Mouse (Mus musculus) frontal cortex, adult 2 months (tissue): ENCODE data around the gene Zfp442. TPM values are rescaled to one million over a fixed set of nuclear protein-coding genes. Genes with fewer than 3 reads are reported as not detected.
"Not testable (repeated sequence)": the region's sequence is repeated elsewhere in the genome, so short reads cannot be mapped to it uniquely, and the experiment has no call there.

Source experiments
- DNase-seq, 2 experiments: peaks; one replicate each; pipeline ENCODE4 v3.0.0; 2022; ENCODE audit warnings: low spot score in 1 of 2; ENCODE audit errors: extremely low spot score in 1 of 2
- polyA plus RNA-seq: library from polyadenylated mRNA; depleted of rRNA; stranded (reverse); fragments of >200 nt; gene quantifications from 2 replicates; pipeline ENCODE4 v1.2.3, GENCODE M21; 2012; rRNA removed

Gene Zfp442
- 1.3 and 1.7 TPM in 2 replicates for polyA plus RNA-seq

DNA sequence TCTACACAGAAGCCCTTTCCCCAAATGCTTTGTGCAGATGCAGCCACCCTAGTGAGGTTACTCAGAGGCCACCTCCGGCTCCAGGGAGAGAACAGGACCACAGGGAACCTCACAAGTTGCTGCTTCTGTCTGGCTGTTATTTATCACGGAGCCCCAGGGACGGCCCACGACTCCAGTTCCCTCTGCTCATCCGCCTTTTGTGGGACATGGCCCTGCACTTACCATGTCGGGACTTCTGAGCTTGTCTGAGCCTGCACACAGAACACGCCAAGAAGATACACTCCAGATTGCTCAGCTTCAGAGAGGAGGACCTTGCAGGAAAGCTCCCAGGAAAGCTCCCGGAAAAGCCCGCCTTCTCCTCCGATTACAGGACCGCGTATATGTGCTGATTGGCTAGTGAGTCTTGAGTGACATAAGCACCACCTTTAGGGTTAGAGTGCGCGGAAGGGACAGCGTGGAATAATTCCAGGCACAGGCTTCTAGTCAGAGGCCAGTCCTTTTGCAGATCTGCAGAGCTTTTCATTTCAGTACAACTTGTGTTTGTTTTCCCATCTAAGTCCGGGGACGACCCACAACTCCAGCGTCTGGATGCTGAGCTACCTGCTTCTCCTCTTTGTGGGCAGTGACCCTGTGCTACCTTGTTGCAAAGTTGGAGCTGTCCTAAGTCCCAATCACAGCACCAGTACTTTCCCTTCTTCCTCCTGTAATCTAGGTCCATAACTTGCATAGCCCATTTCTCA, at the start of gene Zfp442:
TSS of gene Zfp442 (minus strand) at position 307 of the 740 bp plus-strand sequence.
- peak; percentile 64 to 80 for DNase-seq

DNA sequence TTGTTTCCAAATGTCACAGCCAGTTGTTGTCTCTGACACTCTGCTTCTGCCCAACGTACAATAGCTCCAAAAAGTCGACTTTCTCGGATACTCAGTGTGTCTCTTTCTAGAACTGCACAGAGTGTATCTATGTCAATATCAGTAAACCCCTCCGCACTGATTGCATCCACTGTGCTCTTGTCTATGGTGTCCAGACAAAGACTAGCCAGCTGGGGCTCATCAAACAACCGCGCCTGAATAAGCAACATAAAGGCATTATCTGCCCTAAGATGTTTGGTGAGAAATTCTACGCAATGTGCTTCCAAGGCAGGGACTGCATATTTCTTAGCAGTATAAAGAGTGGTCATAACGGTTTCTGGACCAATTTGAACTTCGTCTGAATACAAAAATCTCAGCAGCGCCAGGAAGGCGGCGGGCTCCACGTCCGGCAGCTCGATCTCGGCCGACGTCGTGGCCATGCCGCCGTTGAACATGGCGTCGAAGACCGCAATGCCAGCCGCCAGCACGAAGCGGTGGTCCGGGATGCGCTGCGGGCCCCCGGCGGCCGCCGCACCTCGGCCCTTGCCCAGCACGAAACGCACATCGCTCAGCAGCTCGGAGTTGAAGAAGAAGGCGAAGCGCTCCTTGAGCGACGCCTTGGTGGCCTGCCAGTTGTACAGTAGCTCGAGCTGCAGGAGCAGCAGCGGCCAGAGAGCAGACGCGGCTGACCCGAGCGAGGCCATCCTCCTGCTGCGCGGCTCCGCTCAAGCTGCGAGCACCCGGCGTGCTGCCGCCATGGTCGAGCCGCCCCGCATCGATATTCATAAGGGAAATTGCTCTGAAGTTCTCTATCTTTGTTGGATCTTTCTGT, 49.1 kb upstream of the Zfp442 start:
- not testable (repeated sequence) for DNase-seq

DNA sequence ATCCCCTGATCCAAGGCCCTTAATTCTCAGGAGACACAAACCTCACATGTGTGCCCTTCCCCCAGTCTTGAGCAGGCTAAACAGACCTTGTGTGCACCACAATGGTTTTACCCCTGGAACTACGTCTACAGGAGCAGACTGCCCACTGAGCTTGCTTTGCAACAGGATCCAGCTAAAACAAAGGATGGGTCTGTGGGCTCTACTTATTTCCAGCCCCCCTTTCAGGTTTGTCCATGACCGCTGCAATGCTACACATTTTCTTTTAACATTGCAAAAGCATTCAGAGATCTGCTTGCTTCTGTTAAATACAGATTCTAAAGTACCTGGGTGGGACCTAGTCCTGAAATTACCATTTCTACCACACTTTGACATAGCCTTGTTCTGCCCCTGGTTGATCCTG, 41.7 kb upstream of the Zfp442 start:
- DNase-seq: no peak

DNA sequence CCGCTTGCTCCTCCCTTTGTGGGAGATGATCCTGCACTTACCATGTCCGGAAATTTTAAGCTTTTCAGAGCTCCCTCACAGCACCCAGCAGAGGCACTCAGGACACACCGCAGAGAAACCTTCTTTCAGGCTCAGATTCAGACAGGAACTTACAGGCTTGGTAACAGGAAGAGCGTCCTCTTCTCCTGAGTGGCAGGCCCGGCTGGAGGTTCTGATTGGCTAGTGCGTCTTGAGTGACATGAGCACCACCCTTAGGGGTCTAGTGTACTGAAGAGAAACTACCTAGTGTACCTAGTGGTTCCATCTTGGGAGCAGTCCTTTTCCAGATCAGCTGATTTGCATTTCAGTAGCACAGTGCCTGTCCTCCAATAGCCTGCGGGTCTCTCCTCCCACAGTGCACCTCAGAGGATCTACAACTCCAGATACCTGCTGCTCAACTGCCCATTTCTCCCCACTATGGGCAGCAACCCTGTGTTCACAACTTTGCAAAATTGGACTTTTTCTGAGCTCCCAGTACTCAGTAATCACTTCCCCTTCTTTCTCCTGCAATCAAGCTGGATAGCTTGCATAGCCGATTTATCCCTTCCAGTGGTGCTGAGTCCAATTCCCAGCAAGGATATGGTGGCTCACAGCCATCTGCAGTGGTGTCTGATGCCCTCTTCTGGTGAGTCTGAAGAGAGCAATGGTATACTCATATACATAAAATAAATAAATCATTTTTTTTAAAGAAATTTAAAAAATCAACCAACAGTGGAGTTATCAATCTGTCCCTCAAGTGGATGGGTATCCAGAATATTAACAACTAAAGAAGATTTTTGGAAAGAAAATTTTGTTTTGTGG, 33.9 kb upstream of the Zfp442 start, which contains the start of gene Zfp345:
TSS of gene Zfp345 (minus strand) at position 153 of the 840 bp plus-strand sequence.
- not testable (repeated sequence) for DNase-seq

DNA sequence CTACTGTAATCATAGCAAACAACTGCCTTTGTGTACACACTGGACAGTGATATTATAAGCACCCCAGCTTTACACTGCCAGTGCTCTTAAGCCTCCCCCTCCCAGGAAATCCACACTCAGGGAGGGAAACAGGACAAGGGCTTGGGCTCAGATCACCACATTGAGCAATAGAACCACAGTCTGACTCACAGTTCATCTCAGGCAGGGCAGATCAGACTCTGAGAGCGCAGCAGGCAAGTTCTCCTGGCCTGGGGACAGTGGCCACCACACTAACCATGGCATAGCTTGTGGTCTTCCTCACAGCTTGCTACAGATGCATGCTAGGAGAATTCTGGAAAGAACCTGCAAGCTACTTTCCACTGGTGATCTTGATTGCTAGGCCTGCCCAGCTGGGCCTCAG, 12.2 kb downstream of the Zfp442 start:
- DNase-seq: not testable (repeated sequence)

DNA sequence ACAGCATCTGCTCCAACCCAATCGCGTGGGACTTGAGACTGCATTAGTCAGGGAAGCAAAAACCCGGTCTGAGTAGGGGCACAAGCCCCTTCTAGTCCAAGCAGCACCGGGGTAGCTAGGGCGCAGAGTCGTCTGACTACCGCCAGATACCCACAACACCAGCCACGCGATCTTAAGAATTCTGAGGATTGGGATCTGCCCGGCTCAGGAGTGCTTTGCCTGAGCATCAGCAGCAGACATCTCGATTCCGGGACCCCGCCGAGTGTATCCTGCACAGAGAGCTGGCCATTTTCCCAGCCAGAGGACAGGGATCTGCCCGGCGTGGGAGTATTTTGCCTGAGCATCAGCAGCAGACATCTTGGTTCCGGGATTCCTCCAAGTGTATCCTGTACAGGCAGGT, 39.1 kb downstream of the Zfp442 start:
- not testable (repeated sequence) for DNase-seq

DNA sequence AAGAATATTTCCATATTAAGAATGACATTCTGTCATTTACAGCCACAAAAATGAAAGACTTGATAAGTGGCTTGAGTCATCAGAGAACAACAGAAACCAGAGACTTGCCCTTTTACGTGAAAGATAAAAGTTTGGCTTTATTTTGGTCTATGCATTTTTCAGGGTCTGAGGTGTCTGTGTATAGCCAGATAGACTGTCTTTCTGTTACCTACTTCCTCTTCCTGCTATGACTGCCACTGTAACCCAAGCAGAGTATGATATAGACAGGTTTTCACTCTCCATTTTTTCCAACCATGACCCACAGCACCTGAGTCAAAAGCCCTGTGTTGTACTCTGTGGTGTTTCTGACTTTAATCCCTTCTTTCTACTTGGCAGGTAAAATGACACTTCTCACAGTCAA, 61.1 kb downstream of the Zfp442 start:
- no peak for DNase-seq

DNA sequence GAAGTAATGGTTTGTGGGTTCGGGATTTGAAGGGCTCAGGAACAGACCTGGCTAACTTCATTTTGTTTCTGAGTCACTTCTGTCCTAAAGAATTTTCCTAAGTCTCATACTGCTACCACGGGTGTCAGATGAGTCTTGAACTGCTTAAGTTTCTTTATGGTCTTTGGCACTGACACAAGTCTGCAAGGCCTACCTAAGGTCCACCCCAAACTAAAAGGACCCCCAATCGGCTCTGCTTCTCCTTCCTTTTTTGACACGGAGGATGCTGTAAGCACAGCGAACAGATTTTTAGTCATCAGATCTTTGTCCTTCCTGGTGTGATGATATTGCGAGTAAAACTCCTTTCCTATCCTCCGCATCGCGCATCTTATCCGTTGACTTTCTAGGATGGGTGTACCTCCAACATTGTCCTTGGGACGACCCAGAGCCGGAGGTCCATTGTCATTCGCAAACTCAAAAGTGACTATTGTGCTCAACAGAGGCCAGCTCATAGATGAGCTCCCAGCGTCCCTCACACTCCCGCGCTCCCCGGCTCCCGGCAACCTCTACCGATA, 65.7 kb downstream of the Zfp442 start:
- not testable (repeated sequence) for DNase-seq

DNA sequence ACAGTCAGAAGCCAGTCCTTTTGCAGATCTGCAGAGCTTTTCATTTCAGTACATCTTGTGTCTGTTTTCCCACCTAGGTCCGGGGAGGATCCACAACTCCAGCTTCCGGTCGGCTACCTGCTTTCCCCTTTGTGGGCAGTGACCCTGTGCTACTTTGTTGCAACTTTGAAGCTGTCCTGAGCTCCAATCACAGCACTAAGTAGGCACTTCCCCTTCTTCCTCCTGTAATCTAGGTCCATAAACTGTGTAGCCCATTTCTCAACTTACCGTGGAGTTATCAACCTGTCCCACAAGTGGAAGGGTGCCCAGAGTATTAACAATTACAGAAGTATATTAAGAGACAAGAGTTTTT, 88.4 kb downstream of the Zfp442 start:
- no peak for DNase-seq

DNA sequence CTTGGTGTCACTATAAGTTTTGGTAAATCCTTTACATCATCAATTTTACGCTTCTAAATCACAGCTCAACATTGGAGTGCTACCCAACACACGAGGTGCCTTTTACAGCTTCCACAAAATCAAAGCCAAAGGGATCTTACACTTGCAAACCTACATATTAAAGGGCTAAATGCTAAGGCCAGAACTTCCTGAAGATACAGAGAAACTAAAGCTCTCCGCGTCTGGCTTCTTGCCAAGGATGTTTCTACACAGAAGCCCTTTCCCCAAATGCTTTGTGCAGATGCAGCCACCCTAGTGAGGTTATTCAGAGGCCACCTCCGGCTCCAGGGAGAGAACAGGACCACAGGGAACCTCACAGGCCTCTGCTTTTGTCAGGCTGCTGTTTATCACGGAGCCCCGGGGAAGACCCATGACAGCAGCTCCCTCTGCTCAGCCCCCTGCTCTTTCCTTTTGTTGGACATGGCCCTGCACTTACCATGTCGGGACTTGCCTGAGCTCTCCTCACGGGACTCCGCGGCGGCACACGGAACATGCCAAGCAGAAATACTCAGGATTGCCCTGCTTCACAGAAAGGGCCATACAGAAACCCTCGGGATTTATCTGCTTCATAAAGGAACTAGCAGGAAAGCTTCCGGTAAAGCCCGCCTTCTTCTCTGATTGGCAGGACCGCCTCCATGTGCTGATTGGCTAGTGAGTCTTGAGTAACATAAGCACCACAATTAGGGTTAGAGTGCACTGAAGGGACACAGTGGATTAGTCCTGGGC, 89.0 kb downstream of the Zfp442 start, which contains the start of gene 3300002I08Rik:
TSS of gene 3300002I08Rik (minus strand) at position 653 of the 765 bp plus-strand sequence.
- DNase-seq: peak; percentile 90 to 94

Other genes starting within 250 kb of the Zfp442 start
- 2.5 and 2.9 TPM in 2 replicates for gene Zfp937, start 233.4 kb downstream of the Zfp442 start, polyA plus RNA-seq
- gene Gm21994, start 195.9 kb downstream of the Zfp442 start, polyA plus RNA-seq: 0.84 and 1.1 TPM in 2 replicates
- gene Gm14124, start 194.0 kb downstream of the Zfp442 start, polyA plus RNA-seq: 0.06 TPM in 1 of 2 replicates, not detected in the other
- gene Gm10130, start 127.8 kb downstream of the Zfp442 start, polyA plus RNA-seq: not detected in 2 replicates
- gene 3300002I08Rik, start 88.7 kb downstream of the Zfp442 start, polyA plus RNA-seq: 3.1 and 5.3 TPM in 2 replicates
- not detected in 2 replicates for gene Zfp345, start 33.6 kb upstream of the Zfp442 start, polyA plus RNA-seq
- 0.48 and 1.1 TPM in 2 replicates for gene Cst7, start 118.9 kb upstream of the Zfp442 start, polyA plus RNA-seq
- 61.2 TPM in 2 replicates for gene Apmap, start 157.1 kb upstream of the Zfp442 start, polyA plus RNA-seq
- gene Acss1, start 217.0 kb upstream of the Zfp442 start, polyA plus RNA-seq: 25.3 and 25.9 TPM in 2 replicates
- gene Vsx1, start 237.9 kb upstream of the Zfp442 start, polyA plus RNA-seq: 0.15 and 0.16 TPM in 2 replicates